Mouse (Mus musculus): ENCODE results near the gene Shtn1.

Gene Shtn1

DNA sequence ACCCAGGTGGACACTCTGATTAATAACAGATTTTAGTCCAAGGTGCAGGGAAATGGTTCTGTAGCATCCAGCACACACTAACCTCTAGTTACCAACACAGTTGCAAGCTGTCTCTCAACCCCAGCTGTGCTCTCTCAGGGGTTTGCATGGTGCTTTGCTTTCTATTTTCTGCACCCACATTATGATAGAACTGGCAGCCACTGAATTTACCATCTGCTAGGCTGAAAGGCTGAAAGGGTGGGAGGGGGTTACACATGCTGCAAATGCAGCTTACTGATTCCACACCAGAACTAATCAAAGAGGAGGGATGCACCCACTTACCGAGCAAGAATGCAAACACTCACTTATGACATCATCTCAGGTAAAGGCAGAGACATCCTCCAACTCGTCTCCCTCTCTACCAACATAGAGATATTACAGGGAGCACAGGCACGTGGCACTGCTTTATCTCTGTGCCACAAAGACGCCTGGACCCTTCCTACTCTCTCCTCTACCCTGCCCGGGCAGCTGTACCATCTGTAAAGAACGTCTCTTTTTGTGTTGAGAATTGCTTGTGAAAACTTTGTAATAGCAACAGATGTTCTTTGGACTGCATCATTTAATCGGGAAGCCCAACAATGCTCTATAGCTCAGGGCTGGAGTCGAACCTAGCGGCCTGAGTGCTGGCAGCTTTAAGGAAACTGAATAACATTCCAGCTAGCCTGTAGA, 23.0 kb downstream of the Shtn1 start:
- no peak for DNase-seq (ENCODE audit: low spot score in 2 of 2)

- DNase-seq (ENCODE audit: low spot score in 2 of 2): no peak
Observed at GRCm38 (mm10) chr19:59052053-59052452, 23.8 kb downstream of the Shtn1 start.

DNA sequence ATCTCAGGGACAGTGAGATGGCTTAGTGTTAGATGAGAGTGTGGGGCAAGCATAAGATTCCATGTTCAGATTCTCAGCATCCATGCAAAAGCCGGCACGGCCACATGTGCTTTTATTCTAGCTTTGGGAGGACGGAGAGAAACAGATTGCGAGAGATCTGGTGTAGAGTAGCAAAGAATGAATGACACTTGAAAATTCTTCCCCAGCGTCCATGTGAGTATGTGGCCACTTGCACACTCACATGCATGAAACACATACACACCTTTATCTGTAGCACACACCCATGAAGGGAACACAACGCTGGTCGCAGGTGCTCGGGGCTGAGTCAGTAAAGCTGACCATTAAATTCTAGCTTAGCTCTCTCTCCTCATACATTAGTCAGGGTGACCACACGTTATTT, 24.3 kb downstream of the Shtn1 start:
- no peak for DNase-seq (ENCODE audit: low spot score in 2 of 2)

DNA sequence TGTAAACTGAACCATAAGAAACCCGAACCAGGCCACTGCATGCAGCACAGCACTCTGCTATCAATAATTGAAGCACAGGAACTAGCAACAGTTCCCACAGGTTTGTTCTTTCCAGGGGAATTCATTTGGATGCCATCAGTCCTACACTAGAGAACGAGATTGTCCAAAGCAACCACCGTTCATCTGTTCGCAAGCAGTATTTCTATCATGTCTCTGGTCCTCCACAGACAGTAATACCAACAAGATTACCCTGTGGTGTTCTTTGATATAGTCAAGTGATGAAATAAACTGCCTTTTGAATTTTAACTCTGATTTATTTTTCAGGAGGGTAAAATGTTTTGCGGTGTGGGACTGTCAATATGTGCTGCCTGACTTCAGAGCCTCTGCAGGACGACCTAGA, 27.0 kb downstream of the Shtn1 start:
- DNase-seq (ENCODE audit: low spot score in 2 of 2): no peak

DNA sequence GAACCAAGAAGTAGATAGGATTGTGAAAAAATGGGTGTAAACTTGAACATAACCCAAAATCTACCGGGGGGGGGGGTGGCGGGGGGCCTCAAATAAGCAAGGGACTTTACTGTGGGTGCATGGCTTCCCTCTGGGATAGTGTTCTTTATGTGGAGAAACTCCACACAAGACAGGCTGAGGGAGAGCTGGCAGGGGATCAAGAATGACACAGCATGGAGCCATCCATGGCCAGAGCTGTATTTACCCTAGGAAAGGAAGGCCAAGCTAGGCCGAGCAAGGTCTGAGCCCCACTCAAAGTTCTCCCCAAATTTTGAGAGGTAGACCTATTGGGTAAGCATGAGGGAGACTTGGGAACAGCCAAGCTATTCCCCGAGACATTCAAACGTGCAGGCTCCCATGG, 28.4 kb downstream of the Shtn1 start:
- DNase-seq (ENCODE audit: low spot score in 2 of 2): no peak

DNA sequence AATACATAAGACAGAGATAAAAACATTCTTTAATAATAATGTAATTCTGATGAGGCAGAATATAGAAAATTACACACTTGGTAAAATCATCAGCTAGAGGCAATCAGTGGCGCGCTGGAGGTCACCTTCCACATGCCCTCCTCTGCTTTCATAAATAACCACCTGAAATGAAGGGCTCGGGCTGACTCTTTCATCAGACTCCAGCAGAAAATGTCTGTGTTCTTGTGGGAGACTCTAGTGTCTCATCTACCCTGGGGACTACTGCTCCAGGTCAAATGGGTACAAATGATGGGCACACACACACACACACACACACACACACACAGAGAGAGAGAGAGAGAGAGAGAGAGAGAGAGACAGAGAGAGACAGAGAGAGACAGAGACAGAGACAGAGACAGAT, 34.8 kb downstream of the Shtn1 start:
- no peak for DNase-seq (ENCODE audit: low spot score in 2 of 2)

DNA sequence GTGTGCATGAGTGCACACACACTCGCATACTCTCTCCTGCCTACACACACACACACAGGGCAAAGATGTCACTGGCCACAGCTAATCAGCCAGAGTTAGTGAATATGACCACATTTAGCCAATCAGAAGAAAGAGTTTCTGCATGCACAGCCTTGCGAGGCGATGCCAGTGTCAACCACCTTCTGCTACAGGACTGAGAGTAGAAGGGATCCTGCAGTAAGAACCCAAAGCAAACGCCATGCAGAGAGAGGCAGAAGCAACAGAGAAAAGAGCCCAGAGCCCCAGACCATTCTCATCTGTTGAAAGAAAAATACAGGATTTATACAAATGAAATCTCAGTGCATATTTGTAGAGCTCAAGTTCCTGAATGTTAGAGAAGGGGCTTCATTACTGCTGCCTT, 37.1 kb downstream of the Shtn1 start:
- DNase-seq (ENCODE audit: low spot score in 2 of 2): no peak

DNA sequence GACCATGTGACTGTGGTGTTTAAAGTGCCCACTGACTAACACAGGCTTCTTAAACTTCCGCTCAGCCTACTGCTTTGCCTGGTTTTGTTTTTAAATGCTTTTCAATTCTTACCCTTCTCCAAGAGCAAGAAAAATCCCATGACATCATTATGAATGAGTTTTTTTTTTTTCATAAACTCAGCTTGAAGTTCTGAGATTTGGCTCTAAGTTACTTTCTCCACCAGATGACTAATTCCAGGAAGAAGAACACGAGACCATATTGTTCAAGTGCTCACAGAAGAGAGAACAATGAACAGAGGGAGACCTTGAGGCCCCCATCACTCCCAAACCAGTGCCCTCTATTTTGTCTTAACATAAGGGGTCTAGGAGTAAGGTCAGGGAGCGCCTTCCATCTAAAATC, 39.1 kb downstream of the Shtn1 start:
- no peak for DNase-seq (ENCODE audit: low spot score in 2 of 2)

DNA sequence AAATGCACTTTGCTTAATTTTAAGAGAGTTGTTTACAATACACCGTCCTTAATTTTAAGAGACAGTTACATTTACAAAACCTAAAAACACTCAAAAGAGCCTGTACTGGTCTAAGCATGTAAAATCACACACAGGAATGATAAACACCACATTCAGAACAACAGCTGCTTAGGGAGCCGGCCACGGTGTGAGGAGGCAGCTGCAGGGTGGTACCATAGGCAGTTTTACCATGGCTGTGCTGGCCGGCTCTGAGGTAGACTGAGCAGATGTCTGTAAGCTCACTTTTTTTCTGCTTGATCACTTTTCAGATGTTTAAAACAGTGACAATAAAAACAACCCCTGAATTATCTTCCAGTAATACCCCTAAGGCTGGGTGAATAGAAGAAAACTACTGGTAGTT, 42.7 kb downstream of the Shtn1 start:
- no peak for DNase-seq (ENCODE audit: low spot score in 2 of 2)

- no peak for DNase-seq (ENCODE audit: low spot score in 2 of 2)
Observed at GRCm38 (mm10) chr19:59030221-59030620, 45.7 kb downstream of the Shtn1 start.

- no peak for DNase-seq (ENCODE audit: low spot score in 2 of 2)
Observed at GRCm38 (mm10) chr19:59029011-59029410, 46.9 kb downstream of the Shtn1 start.

DNA sequence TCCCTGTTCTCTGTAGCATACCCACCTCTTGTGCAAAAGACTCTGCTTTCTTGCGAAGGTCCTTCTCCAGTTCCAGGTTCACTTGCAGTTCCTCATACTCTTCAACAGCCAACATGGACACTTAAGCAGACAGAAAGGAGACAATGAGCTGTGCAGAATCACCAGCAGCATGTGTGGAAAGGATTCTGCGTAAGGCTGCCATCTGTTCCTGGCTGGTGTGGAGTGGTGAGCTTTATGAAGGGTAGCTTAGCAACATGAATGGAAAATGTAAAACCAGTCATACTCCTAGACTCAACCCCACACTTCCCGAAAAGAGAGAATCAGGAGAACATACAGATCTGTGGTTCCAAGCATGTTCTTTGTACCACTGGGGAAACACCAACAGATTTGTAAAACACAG, 47.8 kb downstream of the Shtn1 start:
- peak in 1 of 2 experiments; percentile 17 for DNase-seq (ENCODE audit: low spot score in 2 of 2)

DNA sequence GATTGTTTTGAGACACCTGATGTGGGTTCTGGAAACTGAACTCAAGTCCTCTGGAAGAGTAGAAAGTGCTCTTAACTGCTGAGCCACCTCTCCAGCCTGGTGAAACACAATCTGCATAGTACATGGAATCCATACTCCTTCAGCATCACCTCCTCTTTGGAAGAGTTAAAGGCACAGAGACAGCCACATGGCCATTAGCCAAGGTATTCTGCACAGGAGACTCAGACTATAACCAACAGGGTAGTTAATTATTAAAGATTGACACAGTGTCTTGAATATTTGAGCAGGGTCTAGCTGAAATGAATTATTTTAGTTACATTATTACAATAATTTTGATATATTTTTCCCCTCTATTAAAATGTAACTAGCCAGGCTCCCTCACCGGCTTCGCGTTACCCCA, 52.0 kb downstream of the Shtn1 start:
- no peak for DNase-seq (ENCODE audit: low spot score in 2 of 2)

DNA sequence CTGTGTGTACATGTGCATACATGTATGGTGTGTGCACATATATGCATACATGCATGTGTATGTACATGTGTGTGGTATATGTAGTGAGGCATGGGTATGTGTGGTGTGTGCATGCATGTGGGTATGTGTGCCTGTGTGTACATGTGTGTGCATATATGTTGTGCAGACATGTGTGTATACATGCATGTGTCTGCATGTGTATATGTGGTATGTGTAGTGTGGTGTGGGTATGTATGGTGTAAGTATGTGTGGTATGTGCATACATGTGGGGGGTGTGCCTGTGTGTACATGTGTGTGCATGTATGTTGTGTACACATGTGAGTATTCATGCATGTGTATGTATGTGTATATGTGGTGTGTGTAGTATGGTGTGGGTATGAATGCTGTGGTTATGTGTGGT, 54.3 kb downstream of the Shtn1 start:
- no peak for DNase-seq (ENCODE audit: low spot score in 2 of 2)

DNA sequence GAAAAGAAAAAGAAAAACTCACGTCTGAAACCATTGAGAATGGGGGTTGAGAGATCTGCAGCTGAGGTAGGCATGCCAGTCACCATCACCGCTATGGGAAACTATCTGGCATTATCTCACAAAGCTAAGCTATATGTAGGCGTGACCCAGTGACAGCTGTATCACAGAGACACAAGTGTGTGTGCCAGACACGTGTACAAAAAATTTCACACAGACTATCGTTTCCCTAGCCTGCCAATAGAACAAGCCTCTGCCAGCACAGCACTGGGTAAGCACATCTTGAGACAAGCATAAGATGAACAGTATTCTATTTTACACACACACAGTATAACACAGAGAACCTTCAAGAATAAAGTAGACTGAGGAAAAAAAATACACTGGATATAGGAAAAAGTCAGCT, 65.1 kb downstream of the Shtn1 start:
- no peak for DNase-seq (ENCODE audit: low spot score in 2 of 2)

DNA sequence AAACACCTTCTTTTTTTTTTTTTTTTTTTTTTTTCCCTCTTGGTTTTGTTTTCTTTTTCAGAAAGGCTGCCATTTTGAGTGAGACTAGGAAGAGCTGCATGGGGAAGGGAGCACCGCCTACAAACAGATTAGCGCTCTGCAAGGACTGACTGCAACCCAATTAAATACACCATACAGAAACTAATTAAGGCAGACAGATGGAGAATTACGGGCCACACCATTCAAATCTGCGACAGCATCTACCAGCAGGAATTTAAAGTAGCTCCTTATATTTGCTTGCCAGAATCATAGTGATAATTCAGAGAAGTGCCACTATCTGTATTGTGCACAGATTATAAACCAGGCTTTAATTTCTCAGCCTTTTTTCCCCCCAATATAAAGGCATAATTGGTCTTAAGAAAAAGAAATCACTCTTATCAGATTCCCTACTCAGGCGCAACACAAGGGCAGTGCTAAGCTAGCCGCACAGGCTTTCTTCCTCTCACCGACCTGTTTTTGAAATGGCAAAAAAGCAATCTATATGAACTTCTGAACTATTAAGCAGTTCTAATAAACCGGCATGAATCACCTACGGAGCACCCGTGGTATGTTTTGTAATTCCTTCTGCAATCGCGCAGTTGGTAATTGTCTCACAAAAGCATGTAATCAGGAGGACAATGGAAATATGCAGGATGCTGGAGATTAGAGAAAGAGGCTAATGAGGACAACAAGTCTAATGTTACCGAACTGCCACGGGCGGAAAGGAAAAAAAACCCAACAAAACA, 69.1 kb downstream of the Shtn1 start:
- DNase-seq (ENCODE audit: low spot score in 2 of 2): no peak

- DNase-seq (ENCODE audit: low spot score in 2 of 2): no peak
Observed at GRCm38 (mm10) chr19:59002827-59003226, 73.1 kb downstream of the Shtn1 start.

DNA sequence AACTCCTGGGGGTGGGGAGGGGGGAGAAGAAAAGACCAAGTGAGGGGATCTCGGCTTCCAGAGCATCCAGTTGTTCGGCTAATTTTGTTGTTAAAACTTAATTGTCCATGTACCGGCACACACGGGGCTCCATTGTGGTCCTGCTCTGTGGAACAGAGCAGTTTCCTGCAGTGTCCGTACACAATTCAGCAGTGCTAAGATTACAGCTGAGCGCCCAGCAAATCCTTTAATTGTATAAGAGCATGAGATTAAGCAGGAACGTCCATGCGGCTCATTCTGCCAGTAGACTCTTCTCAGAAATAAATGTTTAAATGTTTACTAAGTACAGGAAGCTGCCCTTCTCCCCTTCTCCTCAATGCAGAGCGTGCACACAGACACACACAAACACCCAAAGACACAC, 94.3 kb downstream of the Shtn1 start:
- DNase-seq (ENCODE audit: low spot score in 2 of 2): no peak

DNA sequence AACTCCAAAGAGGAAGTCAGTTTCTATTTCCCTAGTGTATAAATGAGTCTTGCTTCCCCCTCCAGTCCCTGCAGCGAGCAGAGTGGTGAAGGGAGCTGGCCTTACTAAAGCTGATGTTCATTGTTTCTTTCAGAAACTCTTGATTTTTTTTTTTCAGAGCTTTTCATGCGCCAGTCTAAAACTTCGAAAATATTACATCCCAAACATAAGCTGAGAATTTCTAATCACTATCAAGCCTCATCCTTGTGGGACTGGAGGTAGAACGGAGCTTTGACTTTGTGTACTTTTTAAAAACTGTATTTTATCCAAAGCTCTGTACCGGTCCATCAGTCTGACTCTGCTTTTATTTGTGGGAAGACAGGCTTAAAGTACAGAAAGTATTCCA, 95.9 kb downstream of the Shtn1 start:
- no peak for DNase-seq (ENCODE audit: low spot score in 2 of 2)

GRCm38 (mm10) chr19:58979436-58980055, 96.4 kb downstream of the Shtn1 start:
- no peak for DNase-seq (ENCODE audit: low spot score in 2 of 2)

GRCm38 (mm10) chr19:58978401-58979171, 97.3 kb downstream of the Shtn1 start:
- DNase-seq (ENCODE audit: low spot score in 2 of 2): peak; percentile 12 to 13

GRCm38 (mm10) chr19:58975216-58975863, 100.6 kb downstream of the Shtn1 start:
- DNase-seq (ENCODE audit: low spot score in 2 of 2): no peak
